Mouse (Mus musculus) cerebellum, adult 2 months (tissue): ENCODE measurements around the gene Cdx2.
A peak's percentile ranks its signal among the peaks of the same experiment; 100 is the strongest.

Experiments
- CTCF ChIP-seq: fragments of 200-500 bp; IDR thresholded peaks from 2 replicates; pipeline ENCODE4 v1.5.1; 2011; ENCODE audit warnings: low read depth, mild to moderate bottlenecking, control low read depth, low read length, moderate library complexity, borderline replicate concordance; ENCODE audit not compliant: insufficient read depth
- POLR2A ChIP-seq: fragments of 200-500 bp; IDR thresholded peaks from 2 replicates; pipeline ENCODE4 v1.6.1; 2011; ENCODE audit warnings: low read length, control low read depth, borderline replicate concordance; ENCODE audit not compliant: insufficient read depth

DNA sequence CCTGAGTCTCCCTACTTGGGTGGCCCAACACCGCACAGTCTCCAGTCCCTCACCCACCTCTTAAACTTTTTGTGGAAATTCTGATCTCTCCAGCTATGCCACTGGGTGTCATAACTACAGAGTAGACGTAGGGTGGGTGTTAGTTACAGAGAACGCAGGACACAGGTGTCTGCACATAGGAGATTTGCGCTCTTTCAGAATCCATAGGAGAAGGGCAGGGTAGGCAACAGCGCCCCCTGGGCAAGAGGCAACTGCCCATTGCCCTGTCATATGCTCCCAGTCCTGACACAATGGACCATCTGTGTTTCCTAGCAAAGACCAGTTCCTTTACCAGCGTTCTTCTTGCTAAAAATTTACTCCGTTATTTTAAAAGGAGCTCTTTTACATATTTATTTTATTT, 10.9 kb upstream of the Cdx2 start:
- TF ChIP-seq CTCF (peak; percentile 26; the same call in 1 of the 2 replicates), POLR2A (no peak)
